Mouse (Mus musculus) ES-E14 (cell line): Measurements from ENCODE around the gene Fam83g.

ENCODE experiments used
- CHD2 ChIP-seq: IDR thresholded peaks from 2 replicates; pipeline ENCODE4 v1.6.1; 2014; ENCODE audit warnings: mild to moderate bottlenecking, low read depth, low read length, inconsistent platforms
- HCFC1 ChIP-seq: IDR thresholded peaks from 2 replicates; pipeline ENCODE4 v1.6.1; 2012; ENCODE audit warnings: low read length, inconsistent platforms, borderline replicate concordance; ENCODE audit not compliant: insufficient read depth
- MAFK ChIP-seq: IDR thresholded peaks from 2 replicates; pipeline ENCODE4 v1.6.1; 2014; ENCODE audit warnings: mild to moderate bottlenecking, low read depth, low read length, inconsistent platforms; ENCODE audit not compliant: insufficient read depth
- ZC3H11A ChIP-seq: IDR thresholded peaks from 2 replicates; pipeline ENCODE4 v1.6.1; 2012; ENCODE audit warnings: low read depth, mild to moderate bottlenecking, inconsistent platforms, low read length, borderline replicate concordance

GRCm38 (mm10) chr11:61686906-61687453 is 3.1 kb downstream of the Fam83g start:
- TF ChIP-seq ZC3H11A (no peak), HCFC1 (no peak), CHD2 (no peak), MAFK (peak; percentile 75; the same call in 1 of the 2 replicates)
